Mouse (Mus musculus): ENCODE data around the gene Pspn.

Gene Pspn

GRCm38 (mm10) chr17:56962642-56963405 lies 37.0 kb downstream of the Pspn start:
- peak in 1 of 2 experiments; percentile 32 for DNase-seq (ENCODE audit: low spot score in 2 of 2)

- peak in 1 of 2 experiments; percentile 42 for DNase-seq (ENCODE audit: low spot score in 2 of 2)
These were observed 37.9 kb downstream of the Pspn start for GRCm38 (mm10) chr17:56961880-56962279.

- DNase-seq (ENCODE audit: low spot score in 2 of 2), result no peak
These were observed 41.2 kb downstream of the Pspn start for GRCm38 (mm10) chr17:56958667-56959066.

- peak in 1 of 2 experiments; percentile 54 for DNase-seq (ENCODE audit: low spot score in 2 of 2)
These were observed 41.9 kb downstream of the Pspn start for GRCm38 (mm10) chr17:56957763-56958429.

- peak in 1 of 2 experiments; percentile 51 for DNase-seq (ENCODE audit: low spot score in 2 of 2)
These were observed 44.9 kb downstream of the Pspn start for GRCm38 (mm10) chr17:56954871-56955270.

GRCm38 (mm10) chr17:56952639-56953038 lies 47.2 kb downstream of the Pspn start:
- no peak for DNase-seq (ENCODE audit: low spot score in 2 of 2)

DNA sequence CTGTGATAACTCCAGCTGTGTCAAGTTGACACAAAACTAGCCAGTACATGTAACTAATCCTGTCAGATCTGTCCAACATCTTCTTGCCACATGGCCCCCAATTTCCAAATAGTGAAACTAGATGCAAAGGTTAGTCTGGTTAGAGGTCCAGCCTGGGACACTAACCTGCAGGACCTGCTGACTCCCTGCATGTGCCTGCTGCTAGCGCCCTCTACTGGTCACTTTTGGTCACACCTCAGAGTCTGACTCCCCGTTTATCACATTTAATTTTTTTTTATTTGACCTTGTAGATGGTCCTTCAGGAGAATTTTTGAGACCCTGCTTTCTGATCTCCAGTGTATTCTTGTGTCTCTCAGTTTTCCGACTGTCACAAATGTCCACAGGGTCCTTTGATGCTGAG lies 48.9 kb downstream of the Pspn start:
- peak in 1 of 2 experiments; percentile 64 for DNase-seq (ENCODE audit: low spot score in 2 of 2)

All from urinary bladder, postnatal 4 days (tissue).